Mouse (Mus musculus) effector memory CD4-positive, alpha-beta T cell, adult 5 months (primary cell): Measurements from ENCODE around the gene Gen1. TPM values are rescaled to one million over a fixed set of nuclear protein-coding genes. Genes with fewer than 3 reads are reported as not detected.

Experiments
- polyA plus RNA-seq: library from polyadenylated mRNA; unstranded; fragments of 100-300 nt; shearing (Covaris generic); gene quantifications from one replicate; pipeline ENCODE4 v1.2.1, GENCODE M21; 2017

The Gen1 gene
- polyA plus RNA-seq: 0.29 TPM

DNA sequence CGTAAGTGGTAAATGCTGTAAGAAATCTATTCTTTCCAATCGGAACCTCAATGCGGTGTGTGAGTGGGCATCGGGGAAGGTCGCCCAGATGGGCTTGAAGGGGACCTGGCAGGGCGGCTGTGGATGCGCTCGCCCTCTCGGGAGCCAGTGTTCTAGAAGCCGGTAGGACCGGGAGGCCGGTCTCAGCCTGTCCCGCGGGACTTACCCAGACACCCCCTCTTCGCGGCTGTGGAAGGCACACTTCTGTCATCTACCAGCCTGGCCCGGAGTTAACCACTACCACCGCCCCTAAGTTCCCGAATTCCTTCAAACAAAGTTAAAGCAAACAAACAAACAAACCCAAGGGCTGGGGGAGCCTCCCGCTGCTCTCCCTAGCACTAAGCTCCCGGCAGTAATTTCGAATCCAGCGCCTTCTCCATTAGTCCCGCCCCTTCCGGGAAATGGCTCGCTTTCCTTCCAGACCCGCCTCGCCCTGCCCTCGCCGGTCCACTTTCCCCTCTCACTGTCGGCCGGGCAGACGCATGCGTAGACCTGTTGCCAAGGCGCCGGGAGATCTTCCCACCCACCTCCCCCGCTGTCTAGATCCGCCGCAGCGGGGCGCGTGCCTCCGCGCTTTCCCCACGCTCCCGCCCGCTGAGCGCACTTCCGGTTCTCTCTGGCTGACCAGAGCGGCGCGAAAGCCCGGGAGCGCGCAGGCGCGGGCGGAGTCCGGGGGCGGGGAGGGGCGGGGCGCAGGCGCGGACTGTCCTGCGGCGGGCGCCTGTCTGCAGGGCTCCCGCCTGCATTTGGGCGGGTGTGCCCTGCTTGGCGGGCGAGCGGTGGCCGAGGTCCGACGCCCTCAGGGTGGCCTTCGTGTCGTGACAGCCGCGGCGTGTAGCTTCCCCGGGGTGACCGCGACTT lies at the start of gene Gen1, which contains the start of gene Smc6:
Gene Gen1, minus strand, starts transcription at position 420 of the 900 bp plus-strand sequence.
Gene Smc6, plus strand, starts transcription at position 505 of the 900 bp plus-strand sequence.

DNA sequence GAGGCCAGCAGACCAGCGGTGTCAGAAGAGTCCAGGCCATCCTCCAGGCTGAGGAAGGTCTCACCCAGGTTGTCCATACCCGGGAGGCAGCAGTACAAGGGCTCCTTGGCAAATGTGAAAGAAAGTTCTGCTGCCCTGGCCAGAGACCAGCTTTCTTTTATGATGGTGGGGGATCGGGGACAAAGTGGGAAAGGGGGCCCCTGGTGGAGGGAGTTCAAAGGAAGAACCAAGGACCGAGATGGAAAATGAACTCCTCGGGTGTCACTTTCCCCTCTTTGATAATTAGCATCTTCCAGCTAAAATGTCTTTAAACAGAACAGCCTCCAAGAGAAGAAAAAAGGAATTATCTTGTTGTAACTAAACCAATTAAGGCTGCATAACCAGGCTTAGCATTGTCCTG lies 56.7 kb downstream of the Gen1 start, which contains the start of gene Msgn1:
Gene Msgn1, minus strand, starts transcription at position 101 of the 400 bp plus-strand sequence.

Other genes with a start within 250 kb of the Gen1 start
- gene Kcns3, start 114.7 kb downstream of the Gen1 start, polyA plus RNA-seq: not detected
- gene Msgn1, start 56.8 kb downstream of the Gen1 start, polyA plus RNA-seq: not detected
- gene Smc6, start 85 bp upstream of the Gen1 start, polyA plus RNA-seq: 93.8 TPM
- not detected for gene Vsnl1, start 170.8 kb upstream of the Gen1 start, polyA plus RNA-seq
- not detected for gene Rad51ap2, start 190.3 kb upstream of the Gen1 start, polyA plus RNA-seq